Mouse (Mus musculus) stomach, embryonic 15.5 days (tissue): ENCODE results near the gene Fam129b. TPM values are rescaled to one million over a fixed set of nuclear protein-coding genes. Genes with fewer than 3 reads are reported as not detected.
A peak's percentile ranks its signal among the peaks of the same experiment; 100 is the strongest.

Source experiments
- ATAC-seq: fragments of 200-750 bp; cut with Nextera tagmentation; 2 replicates; pipeline ENCODE4 v1.8.0; 2017; ENCODE audit warnings: low read depth, moderate number of reproducible peaks, moderate TSS enrichment; ENCODE audit not compliant: insufficient read depth, low FRiP score
- H3K27ac ChIP-seq: fragments of 300-500 bp; sonication (generic); 2 replicates; pipeline ENCODE4 v1.5.1; 2015; ENCODE audit warnings: mild to moderate bottlenecking, inconsistent platforms
- H3K27me3 ChIP-seq: fragments of 300-500 bp; sonication (generic); replicated peaks from 2 replicates; pipeline ENCODE4 v1.6.1; 2015; ENCODE audit warnings: inconsistent platforms
- H3K36me3 ChIP-seq: fragments of 300-500 bp; sonication (generic); 2 replicates; pipeline ENCODE4 v1.6.1; 2015; ENCODE audit warnings: inconsistent platforms
- H3K4me1 ChIP-seq: fragments of 300-500 bp; sonication (generic); 2 replicates; pipeline ENCODE4 v1.6.1; 2015; ENCODE audit warnings: inconsistent platforms
- H3K4me2 ChIP-seq: fragments of 300-500 bp; sonication (generic); 2 replicates; pipeline ENCODE4 v1.6.1; 2015; ENCODE audit warnings: mild to moderate bottlenecking, inconsistent platforms
- H3K4me3 ChIP-seq: fragments of 300-500 bp; sonication (generic); replicated peaks from 2 replicates; pipeline ENCODE4 v1.5.1; 2015; ENCODE audit warnings: inconsistent platforms
- H3K9ac ChIP-seq: fragments of 300-500 bp; sonication (generic); 2 replicates; pipeline ENCODE4 v1.6.1; 2015; ENCODE audit warnings: inconsistent platforms
- H3K9me3 ChIP-seq: fragments of 300-500 bp; sonication (generic); 2 replicates; pipeline ENCODE4 v1.6.1; 2016; ENCODE audit warnings: inconsistent platforms
- WGBS: fragments of 180-500 bp; shearing (Covaris S2); methylation state at CpG from one replicate; pipeline ENCODE4 v1.1.7; 2015; 5-methylcytosine and 5-hydroxymethylcytosine counted together
- polyA plus RNA-seq: library from polyadenylated mRNA; unstranded; fragments of >200 nt; fragmentation: Nextera tagmentation; extraction: Ambion mirVana; gene quantifications from 2 replicates; pipeline ENCODE4 v1.2.1, GENCODE M21; 2015

Fam129b gene
- polyA plus RNA-seq, 1 experiment from 2014 or later: 73.6 TPM

DNA sequence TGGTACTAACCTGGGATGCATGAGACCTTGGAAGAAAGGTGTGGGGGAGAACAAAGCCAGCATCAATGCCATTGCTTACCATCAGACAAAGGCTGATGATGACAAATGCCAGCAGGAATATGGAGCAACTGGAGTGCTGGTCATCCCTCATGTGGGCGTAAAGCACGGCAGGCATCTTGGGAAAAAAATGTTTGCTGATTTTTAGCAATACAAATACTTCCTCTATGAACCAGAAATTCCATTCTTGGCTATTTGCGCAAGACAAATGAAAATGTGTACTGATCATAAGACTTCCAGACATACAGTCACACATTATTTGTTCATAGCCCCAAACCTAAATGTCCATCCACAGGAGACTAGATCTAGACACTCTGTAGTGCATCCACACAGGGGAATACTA lies 12.6 kb upstream of the Fam129b start:
- no peak overlapping the region for H3K9ac ChIP-seq
- no peak for ATAC-seq
- 81% methylated on average over 3 of the region's 3 CpGs for WGBS
- H3K27me3 ChIP-seq: no peaks in the 10 kb centered on the region
- H3K4me1 ChIP-seq: no peaks in the 10 kb centered on the region
- no peak overlapping the region for H3K27ac ChIP-seq
- no peaks in the 10 kb centered on the region for H3K36me3 ChIP-seq
- H3K9me3 ChIP-seq: no peaks in the 10 kb centered on the region
- no peak overlapping the region for H3K4me2 ChIP-seq
- H3K4me3 ChIP-seq: no peak overlapping the region

DNA sequence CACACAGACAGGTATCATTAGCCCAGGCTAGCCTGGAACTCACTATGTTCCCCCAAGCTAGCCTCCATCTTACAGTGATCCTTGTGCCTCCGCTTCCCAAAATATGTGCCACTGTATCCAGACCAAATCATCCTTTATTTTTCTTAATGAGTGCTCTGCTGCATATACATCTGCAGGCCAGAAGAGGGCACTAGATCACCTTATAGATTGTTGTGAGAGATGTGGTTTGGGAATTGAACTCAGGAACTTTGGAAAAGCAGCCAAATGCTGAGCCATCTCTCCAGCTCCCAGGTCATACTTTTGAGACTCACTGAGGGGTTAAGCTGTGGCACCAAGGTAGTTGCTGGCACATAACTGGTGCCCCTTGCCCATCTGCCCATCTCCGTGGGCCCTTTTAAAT lies 11.2 kb upstream of the Fam129b start:
- Histone ChIP-seq H3K9me3 (no peaks in the 10 kb centered on the region), H3K9ac (no peak overlapping the region), H3K4me1 (peaks cover 4% of the 10 kb centered on the region), H3K36me3 (no peaks in the 10 kb centered on the region), H3K27me3 (no peaks in the 10 kb centered on the region), H3K4me2 (no peak overlapping the region), H3K27ac (no peak overlapping the region), H3K4me3 (no peak overlapping the region)
- 60% methylated on average over 2 of the region's 2 CpGs for WGBS
- no peak for ATAC-seq

DNA sequence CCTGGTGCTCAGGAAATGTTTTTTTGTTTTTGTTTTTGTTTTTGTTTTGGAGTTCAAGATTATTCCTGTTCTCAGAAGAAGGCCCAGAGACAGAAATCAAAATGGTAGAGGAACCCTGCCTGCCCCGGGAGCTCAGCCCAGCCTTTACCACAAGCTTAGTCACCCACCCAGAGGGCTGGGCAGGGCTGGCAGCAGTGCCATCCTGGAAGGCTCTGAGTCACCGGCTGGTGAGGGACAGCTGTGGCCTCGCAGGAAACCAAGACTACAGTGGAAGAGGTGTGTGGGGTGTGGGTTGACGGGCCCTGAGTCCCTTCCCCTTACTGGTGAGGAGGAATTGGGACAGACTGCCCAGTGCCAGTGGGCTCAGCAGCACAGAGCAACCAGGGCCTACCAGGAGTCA lies 8.6 kb upstream of the Fam129b start:
- Histone ChIP-seq H3K4me1 (peaks cover 13% of the 10 kb centered on the region), H3K27ac (no peak overlapping the region), H3K9ac (no peak overlapping the region), H3K4me2 (no peak overlapping the region), H3K27me3 (no peaks in the 10 kb centered on the region), H3K9me3 (no peaks in the 10 kb centered on the region), H3K36me3 (no peaks in the 10 kb centered on the region), H3K4me3 (no peak overlapping the region)
- no peak for ATAC-seq
- 62% methylated on average over 4 of the region's 4 CpGs for WGBS

DNA sequence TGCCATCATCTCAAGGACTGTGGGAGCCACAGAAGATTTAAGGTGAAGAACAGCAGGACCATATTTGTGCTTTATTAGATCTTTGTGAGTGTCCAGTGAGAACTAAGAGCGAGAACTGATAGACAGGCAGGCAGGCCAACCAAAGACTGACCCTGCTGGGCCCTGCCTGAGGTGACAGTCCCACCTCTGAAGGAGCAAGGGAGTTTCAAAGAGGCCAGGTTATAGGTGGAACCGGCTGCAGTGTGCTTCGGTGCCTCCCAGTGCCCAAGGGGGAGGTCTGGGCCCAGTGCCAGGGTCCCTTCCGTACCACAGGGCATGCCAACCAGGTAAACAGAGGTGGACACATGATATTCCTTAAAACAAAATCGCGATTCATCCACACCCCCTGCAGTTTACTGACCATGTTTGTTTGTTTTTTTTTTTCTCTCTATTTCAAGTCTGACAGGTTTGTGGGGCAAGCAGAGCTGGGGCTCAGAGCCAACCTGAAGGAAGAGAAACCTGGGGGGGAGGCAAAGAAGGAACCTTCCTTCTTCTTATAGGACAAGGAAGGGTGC lies 6.1 kb upstream of the Fam129b start:
- no peak overlapping the region; the same call in 1 of the 2 replicates for H3K4me2 ChIP-seq
- no peaks in the 10 kb centered on the region for H3K27me3 ChIP-seq
- H3K27ac ChIP-seq: peak overlapping the region; percentile 82
- ATAC-seq: no peak
- 47% methylated on average over 6 of the region's 6 CpGs for WGBS
- H3K4me3 ChIP-seq: no peak overlapping the region
- no peak overlapping the region for H3K9ac ChIP-seq
- H3K4me1 ChIP-seq: peaks cover 26% of the 10 kb centered on the region
- no peaks in the 10 kb centered on the region for H3K36me3 ChIP-seq
- no peaks in the 10 kb centered on the region for H3K9me3 ChIP-seq

DNA sequence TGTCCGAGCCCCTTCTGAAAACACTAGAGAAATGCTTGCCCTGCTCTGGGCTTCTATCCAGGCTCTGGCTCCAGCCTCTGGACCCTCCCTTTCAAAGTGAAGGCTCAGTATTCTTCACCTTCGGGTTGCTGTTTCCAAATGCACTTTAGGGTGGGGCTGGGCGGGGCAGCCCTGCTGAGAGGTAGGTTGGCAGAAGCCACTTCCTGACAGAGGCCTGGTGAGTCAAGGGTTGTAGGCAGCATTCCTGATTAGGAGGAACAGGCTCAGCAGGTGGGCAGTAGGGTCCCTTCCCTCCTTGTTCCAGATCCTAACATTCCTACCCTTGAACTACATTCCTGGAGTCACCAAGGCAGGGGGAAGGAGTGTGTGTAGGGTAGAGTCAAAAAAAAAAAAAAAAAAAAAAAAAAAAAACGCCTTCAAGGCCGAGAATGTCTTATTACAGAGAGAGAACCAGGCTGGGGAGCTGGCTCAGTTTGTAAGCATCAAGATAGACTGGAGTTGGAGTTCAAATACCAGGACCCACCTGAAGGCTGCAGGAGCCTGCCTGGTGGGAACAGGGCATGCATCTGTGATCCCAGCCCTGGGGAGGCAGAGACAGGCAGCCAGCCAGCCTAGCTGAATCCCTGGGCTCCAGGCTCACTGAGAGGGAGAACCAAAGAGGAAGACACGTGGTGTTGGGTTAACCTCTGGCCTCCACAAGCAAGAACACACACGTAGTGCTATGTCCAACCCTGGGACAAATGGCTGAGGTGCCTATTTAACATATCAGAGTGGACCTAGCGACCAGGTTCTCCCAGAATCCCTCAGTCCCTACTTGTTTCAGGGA lies 5.4 kb upstream of the Fam129b start:
- H3K4me1 ChIP-seq: peaks cover 32% of the 10 kb centered on the region
- no peaks in the 10 kb centered on the region for H3K36me3 ChIP-seq
- no peak overlapping the region; the same call in 1 of the 2 replicates for H3K4me2 ChIP-seq
- WGBS: 40% methylated on average over 8 of the region's 8 CpGs
- peak; percentile 51; the same call in 1 of the 2 replicates for ATAC-seq
- H3K9me3 ChIP-seq: no peaks in the 10 kb centered on the region
- H3K9ac ChIP-seq: no peak overlapping the region
- H3K27ac ChIP-seq: peak overlapping the region; percentile 82
- no peak overlapping the region for H3K4me3 ChIP-seq
- no peaks in the 10 kb centered on the region for H3K27me3 ChIP-seq

DNA sequence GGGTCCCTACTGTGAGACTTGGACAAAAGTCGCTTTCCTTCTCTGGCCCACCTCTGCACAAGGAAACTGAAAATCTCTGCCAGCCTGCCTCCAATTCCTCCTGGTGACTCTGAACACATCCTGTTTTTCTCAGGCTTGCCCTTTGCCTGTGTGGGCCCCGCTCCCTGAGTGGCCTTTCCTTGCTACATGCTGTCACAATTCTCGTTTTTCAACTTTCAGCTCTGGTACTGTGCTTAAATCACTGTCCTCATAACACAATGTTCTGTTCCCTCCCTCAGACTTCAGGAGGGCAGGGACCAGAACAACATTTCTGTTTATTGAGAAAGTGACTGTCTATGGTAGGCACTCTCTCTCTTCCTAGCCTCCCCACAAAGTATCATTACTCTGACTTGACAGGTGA lies 1.8 kb upstream of the Fam129b start:
- ATAC-seq: no peak
- Histone ChIP-seq H3K4me3 (peak overlapping the region; percentile 83), H3K4me1 (peaks cover 50% of the 10 kb centered on the region), H3K9ac (no peak overlapping the region), H3K9me3 (no peaks in the 10 kb centered on the region), H3K36me3 (no peaks in the 10 kb centered on the region), H3K4me2 (peak overlapping the region; percentile 85; the same call in 1 of the 2 replicates), H3K27me3 (no peaks in the 10 kb centered on the region), H3K27ac (peak overlapping the region; percentile 95)
- 71% methylated on average over 3 of the region's 3 CpGs for WGBS

DNA sequence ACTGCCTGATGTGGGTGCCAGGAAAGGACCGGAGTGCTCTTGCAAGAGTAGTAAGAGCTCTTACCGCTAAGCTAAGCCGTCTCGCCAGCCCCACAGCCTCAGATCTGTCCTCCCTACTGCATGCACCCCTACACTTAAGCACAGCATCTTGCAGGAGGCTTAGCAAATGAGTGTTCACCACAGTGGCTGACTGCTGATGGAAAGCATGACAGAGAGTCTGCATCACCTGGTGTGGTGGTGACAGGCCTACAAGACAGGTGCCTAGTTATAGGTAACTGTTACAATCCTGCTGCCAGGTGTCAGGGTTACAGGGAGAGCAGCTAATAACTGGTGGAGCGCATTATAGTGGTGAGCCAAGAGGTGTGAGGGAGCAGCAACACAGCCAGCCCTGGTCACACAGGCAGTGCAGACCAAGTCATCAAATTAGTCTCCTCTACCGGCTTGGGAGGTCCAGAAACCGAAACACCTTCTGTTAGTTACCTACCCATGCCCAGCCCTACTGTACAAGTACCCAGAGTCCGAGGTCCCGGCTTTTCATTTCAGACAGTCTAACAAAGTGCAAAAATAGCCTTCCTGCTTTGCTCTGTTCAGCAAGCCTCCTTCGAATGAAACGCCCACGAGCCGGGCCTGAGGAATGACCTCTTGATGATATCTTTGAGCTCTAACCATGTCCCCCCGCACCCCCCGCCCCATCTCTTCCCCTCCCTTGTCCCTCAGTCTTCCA lies 801 bp upstream of the Fam129b start:
- Histone ChIP-seq H3K9me3 (no peaks in the 10 kb centered on the region), H3K27ac (peak overlapping the region; percentile 95), H3K36me3 (no peaks in the 10 kb centered on the region), H3K4me2 (peak overlapping the region; percentile 85), H3K4me1 (peaks cover 53% of the 10 kb centered on the region), H3K4me3 (peak overlapping the region; percentile 83), H3K27me3 (no peaks in the 10 kb centered on the region), H3K9ac (peak overlapping the region; percentile 94)
- 7% methylated on average over 15 of the region's 15 CpGs for WGBS
- ATAC-seq: no peak

DNA sequence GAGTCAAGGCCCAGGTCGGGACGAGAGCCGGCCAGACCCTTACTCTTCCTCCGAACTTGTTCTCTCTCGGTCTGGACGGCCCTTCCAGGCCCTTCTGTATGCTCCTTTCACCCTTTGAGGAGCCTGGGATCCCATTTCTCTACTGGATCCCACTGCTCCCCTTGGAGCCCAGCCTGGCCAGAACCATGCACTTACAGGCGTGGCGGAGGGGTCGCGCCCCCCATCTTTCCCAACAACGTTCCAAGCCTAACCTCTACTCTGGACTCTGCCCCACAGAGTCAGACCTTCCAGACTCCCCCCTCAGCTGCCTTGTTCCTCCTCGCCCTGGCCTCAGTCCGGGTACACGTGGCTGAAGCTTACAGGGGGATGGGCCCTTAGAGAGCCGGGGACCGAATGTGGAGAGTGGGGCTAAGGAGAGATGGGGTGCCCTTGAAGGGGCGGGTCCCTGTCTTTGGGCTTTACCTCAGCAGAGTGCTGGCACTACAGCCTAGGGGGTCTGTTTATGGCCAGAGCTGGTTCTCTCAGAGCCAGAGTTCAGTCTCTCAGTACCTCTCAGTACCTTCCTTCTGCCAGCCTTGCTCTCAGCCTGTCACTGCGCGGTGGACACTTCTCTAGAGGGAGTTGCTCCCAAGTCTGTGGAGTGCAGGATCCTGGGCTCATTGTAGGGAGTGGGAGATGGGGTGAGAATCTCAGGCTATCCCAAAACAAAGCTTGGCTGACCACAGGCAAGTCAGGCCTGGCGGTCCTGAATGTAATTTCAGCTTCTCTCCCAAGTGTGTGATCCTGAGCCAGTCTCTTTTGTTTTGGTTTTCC lies 782 bp downstream of the Fam129b start:
- Histone ChIP-seq H3K27ac (peak overlapping the region; percentile 95), H3K9me3 (no peaks in the 10 kb centered on the region), H3K9ac (peak overlapping the region; percentile 94), H3K27me3 (no peaks in the 10 kb centered on the region), H3K4me1 (peaks cover 64% of the 10 kb centered on the region), H3K4me3 (peak overlapping the region; percentile 83), H3K36me3 (no peaks in the 10 kb centered on the region), H3K4me2 (peak overlapping the region; percentile 85)
- ATAC-seq: no peak
- 2% methylated on average over 20 of the region's 20 CpGs for WGBS

DNA sequence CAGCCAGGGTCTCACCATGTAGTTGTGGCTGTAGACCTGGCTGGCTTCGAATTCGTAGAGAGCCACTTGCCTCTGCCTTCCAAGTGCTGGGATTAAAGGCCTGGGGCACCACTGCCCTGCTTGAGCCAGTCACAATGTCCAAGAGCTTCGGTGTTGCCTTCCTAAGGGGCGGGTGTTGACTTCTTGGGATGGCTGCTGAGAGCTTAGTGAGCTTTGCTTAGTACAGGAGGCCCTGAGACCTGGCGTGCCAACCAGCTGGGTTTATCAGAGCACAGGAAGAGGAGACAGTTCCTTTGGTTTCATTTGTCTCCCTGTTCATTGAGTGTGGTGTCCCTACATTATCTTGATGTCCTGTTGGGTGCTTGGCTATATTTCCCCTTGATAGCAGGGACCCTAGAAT lies 1.4 kb downstream of the Fam129b start:
- peak overlapping the region; percentile 85 for H3K4me2 ChIP-seq
- H3K9me3 ChIP-seq: no peaks in the 10 kb centered on the region
- H3K27me3 ChIP-seq: no peaks in the 10 kb centered on the region
- no peaks in the 10 kb centered on the region for H3K36me3 ChIP-seq
- H3K9ac ChIP-seq: peak overlapping the region; percentile 94; the same call in 1 of the 2 replicates
- peak overlapping the region; percentile 95 for H3K27ac ChIP-seq
- peak overlapping the region; percentile 83 for H3K4me3 ChIP-seq
- H3K4me1 ChIP-seq: peaks cover 68% of the 10 kb centered on the region
- WGBS: 21% methylated on average over 5 of the region's 5 CpGs
- ATAC-seq: no peak

DNA sequence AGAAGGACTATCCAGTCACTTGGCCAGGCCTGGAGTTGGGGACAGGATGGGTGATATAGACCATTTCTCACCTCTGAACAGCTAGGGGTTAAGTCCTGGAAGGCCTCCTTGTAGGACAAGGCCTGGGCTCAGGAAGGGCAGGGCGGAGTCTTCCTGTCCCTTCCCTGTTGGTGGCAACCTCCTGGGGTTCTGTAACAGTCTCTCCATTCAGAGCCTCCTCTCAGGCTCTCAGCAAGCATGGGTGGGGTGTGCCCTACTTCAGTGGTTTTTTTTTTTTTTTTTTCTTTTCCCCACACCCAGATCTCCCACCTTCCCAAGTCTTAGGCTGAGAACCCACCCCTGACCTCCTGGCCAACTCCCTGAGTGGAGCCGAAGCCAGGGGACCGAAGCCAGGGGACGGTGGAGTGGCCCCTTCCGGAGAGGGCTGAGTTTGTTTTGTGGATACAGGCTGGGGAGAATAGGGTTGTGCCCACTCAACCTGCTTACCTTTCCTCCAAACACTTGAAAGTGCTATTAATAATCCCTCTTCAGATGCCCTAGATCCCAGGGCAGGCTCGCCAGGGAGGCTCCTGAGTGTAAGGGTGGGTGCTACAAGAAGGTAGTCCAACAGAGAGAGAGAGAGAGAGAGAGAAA lies 2.0 kb downstream of the Fam129b start:
- no peaks in the 10 kb centered on the region for H3K27me3 ChIP-seq

DNA sequence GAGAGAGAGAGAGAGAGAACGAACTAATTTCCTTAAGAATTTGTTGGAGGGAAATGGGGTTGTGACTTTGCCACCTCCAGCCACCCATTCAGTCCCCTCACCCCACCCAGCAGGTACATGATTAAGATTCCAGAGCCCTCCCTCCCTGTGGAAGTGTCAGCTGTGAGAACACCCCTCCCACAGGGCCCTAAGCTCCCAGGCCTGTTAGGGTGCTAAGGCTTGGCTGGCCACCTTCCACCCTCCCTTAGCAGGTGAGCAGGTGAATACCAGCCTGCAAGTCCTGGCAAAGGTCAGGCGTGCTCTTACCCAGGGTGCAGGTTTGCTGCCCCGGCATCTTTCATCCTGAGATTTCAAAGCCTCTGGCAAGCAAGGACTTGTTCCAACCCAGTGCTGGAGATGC lies 2.5 kb downstream of the Fam129b start:
- Histone ChIP-seq H3K4me1 (peaks cover 78% of the 10 kb centered on the region), H3K9ac (peak overlapping the region; percentile 9; the same call in 1 of the 2 replicates), H3K4me2 (peak overlapping the region; percentile 85), H3K36me3 (no peaks in the 10 kb centered on the region), H3K9me3 (no peaks in the 10 kb centered on the region), H3K27me3 (no peaks in the 10 kb centered on the region), H3K4me3 (peak overlapping the region; percentile 83), H3K27ac (peak overlapping the region; percentile 95)
- ATAC-seq: no peak
- WGBS: 54% methylated on average over 3 of the region's 3 CpGs

More for the DNA sequence above, 2.0 kb downstream of the Fam129b start:
- no peak for ATAC-seq
- Histone ChIP-seq H3K4me1 (peaks cover 73% of the 10 kb centered on the region), H3K27ac (peak overlapping the region; percentile 95), H3K9me3 (no peaks in the 10 kb centered on the region), H3K4me2 (peak overlapping the region; percentile 85), H3K9ac (peak overlapping the region; percentile 94; the same call in 1 of the 2 replicates), H3K36me3 (no peaks in the 10 kb centered on the region), H3K4me3 (peak overlapping the region; percentile 83)
- WGBS: 44% methylated on average over 6 of the region's 6 CpGs
